Mouse (Mus musculus): ENCODE results near the gene Relch. TPM values are rescaled to one million over a fixed set of nuclear protein-coding genes. Genes with fewer than 3 reads are reported as not detected.

Gene Relch
- polyA plus RNA-seq, 2 experiments, result 22.9 to 24.3 TPM

- peak overlapping the region; percentile 8 for H3K4me2 ChIP-seq (replicated peaks; ENCODE audit: low read depth, low read length, severe bottlenecking)
- H3K27ac ChIP-seq (replicated peaks; ENCODE audit: low read depth, low read length), result no peak overlapping the region
- no peak overlapping the region for H3K9ac ChIP-seq (ENCODE audit: low read depth, low read length, severe bottlenecking)
- no peaks in the 10 kb centered on the region for H3K9me3 ChIP-seq (ENCODE audit: control insufficient read depth, low read length)
- 31% methylated on average over 12 of the region's 12 CpGs for WGBS
- ATAC-seq (ENCODE audit: low FRiP score, low read depth) (no peak), DNase-seq (ENCODE audit: low spot score) (no peak)
- peaks cover 14% of the 10 kb centered on the region; the same call in 1 of the 2 replicates for H3K4me1 ChIP-seq (ENCODE audit: control insufficient read depth, insufficient read depth, low read length)
- H3K4me3 ChIP-seq (replicated peaks; ENCODE audit: low read length), result peak overlapping the region; percentile 57
- no peaks in the 10 kb centered on the region for H3K36me3 ChIP-seq (ENCODE audit: control insufficient read depth, insufficient read depth, low read length)
- no peak for TF ChIP-seq POLR2A (IDR thresholded peaks at IDR 0.05; ENCODE audit: borderline replicate concordance, extremely low read depth, insufficient read depth, insufficient read length)
- peaks cover 26% of the 10 kb centered on the region for H3K27me3 ChIP-seq (ENCODE audit: control insufficient read depth, insufficient read depth, low read length)
Measured at GRCm38 (mm10) chr1:105781391-105782146, 117.9 kb downstream of the Relch start.

GRCm38 (mm10) chr1:105784257-105785016 is 120.8 kb downstream of the Relch start:
- H3K4me2 ChIP-seq (replicated peaks; ENCODE audit: low read depth, low read length, severe bottlenecking), result no peak overlapping the region
- no peak for TF ChIP-seq POLR2A (IDR thresholded peaks at IDR 0.05; ENCODE audit: borderline replicate concordance, extremely low read depth, insufficient read depth, insufficient read length)
- 33% methylated on average over 5 of the region's 5 CpGs for WGBS
- H3K4me3 ChIP-seq (replicated peaks; ENCODE audit: low read length), result no peak overlapping the region
- H3K9ac ChIP-seq (ENCODE audit: low read depth, low read length, severe bottlenecking), result no peak overlapping the region
- ATAC-seq (ENCODE audit: low FRiP score, low read depth), result no peak
- no peak for DNase-seq (ENCODE audit: low spot score)
- no peaks in the 10 kb centered on the region for H3K36me3 ChIP-seq (ENCODE audit: control insufficient read depth, insufficient read depth, low read length)
- H3K9me3 ChIP-seq (ENCODE audit: control insufficient read depth, low read length), result no peaks in the 10 kb centered on the region
- H3K4me1 ChIP-seq (ENCODE audit: control insufficient read depth, insufficient read depth, low read length), result peaks cover 14% of the 10 kb centered on the region; the same call in 1 of the 2 replicates
- no peak overlapping the region for H3K27ac ChIP-seq (replicated peaks; ENCODE audit: low read depth, low read length)
- H3K27me3 ChIP-seq (ENCODE audit: control insufficient read depth, insufficient read depth, low read length), result peaks cover 26% of the 10 kb centered on the region

- Histone ChIP-seq H3K4me3 (replicated peaks; ENCODE audit: low read length) (no peak overlapping the region), H3K27me3 (ENCODE audit: control insufficient read depth, insufficient read depth, low read length) (peaks cover 19% of the 10 kb centered on the region), H3K4me1 (ENCODE audit: control insufficient read depth, insufficient read depth, low read length) (peaks cover 13% of the 10 kb centered on the region; the same call in 1 of the 2 replicates), H3K9ac (ENCODE audit: low read depth, low read length, severe bottlenecking) (no peak overlapping the region), H3K27ac (replicated peaks; ENCODE audit: low read depth, low read length) (no peak overlapping the region), H3K36me3 (ENCODE audit: control insufficient read depth, insufficient read depth, low read length) (no peaks in the 10 kb centered on the region), H3K4me2 (replicated peaks; ENCODE audit: low read depth, low read length, severe bottlenecking) (no peak overlapping the region), H3K9me3 (ENCODE audit: control insufficient read depth, low read length) (no peaks in the 10 kb centered on the region)
- WGBS, result 53% methylated on average over 4 of the region's 4 CpGs
- ATAC-seq (ENCODE audit: low FRiP score, low read depth) (no peak), DNase-seq (ENCODE audit: low spot score) (no peak)
- no peak for TF ChIP-seq POLR2A (IDR thresholded peaks at IDR 0.05; ENCODE audit: borderline replicate concordance, extremely low read depth, insufficient read depth, insufficient read length)
Measured at GRCm38 (mm10) chr1:105785146-105785545, 121.5 kb downstream of the Relch start.

GRCm38 (mm10) chr1:105786731-105787357 is 123.2 kb downstream of the Relch start:
- ATAC-seq (ENCODE audit: low FRiP score, low read depth) (no peak), DNase-seq (ENCODE audit: low spot score) (no peak)
- H3K27ac ChIP-seq (replicated peaks; ENCODE audit: low read depth, low read length), result no peak overlapping the region

GRCm38 (mm10) chr1:105790103-105790502 is 126.4 kb downstream of the Relch start:
- no peaks in the 10 kb centered on the region for H3K9me3 ChIP-seq (ENCODE audit: control insufficient read depth, low read length)
- H3K4me2 ChIP-seq (replicated peaks; ENCODE audit: low read depth, low read length, severe bottlenecking), result no peak overlapping the region
- no peaks in the 10 kb centered on the region for H3K36me3 ChIP-seq (ENCODE audit: control insufficient read depth, insufficient read depth, low read length)
- H3K27ac ChIP-seq (replicated peaks; ENCODE audit: low read depth, low read length), result no peak overlapping the region
- DNase-seq (ENCODE audit: low spot score), result no peak
- no peak for ATAC-seq (ENCODE audit: low FRiP score, low read depth)
- 84% methylated on average over 3 of the region's 3 CpGs for WGBS
- H3K4me3 ChIP-seq (replicated peaks; ENCODE audit: low read length), result no peak overlapping the region
- no peak for TF ChIP-seq POLR2A (IDR thresholded peaks at IDR 0.05; ENCODE audit: borderline replicate concordance, extremely low read depth, insufficient read depth, insufficient read length)
- no peaks in the 10 kb centered on the region for H3K4me1 ChIP-seq (ENCODE audit: control insufficient read depth, insufficient read depth, low read length)
- H3K27me3 ChIP-seq (ENCODE audit: control insufficient read depth, insufficient read depth, low read length), result no peaks in the 10 kb centered on the region
- no peak overlapping the region for H3K9ac ChIP-seq (ENCODE audit: low read depth, low read length, severe bottlenecking)

More at GRCm38 (mm10) chr1:105786731-105787357, 123.2 kb downstream of the Relch start:
- WGBS, result 81% methylated on average over 6 of the region's 6 CpGs
- Histone ChIP-seq H3K4me2 (replicated peaks; ENCODE audit: low read depth, low read length, severe bottlenecking) (no peak overlapping the region), H3K9ac (ENCODE audit: low read depth, low read length, severe bottlenecking) (no peak overlapping the region), H3K36me3 (ENCODE audit: control insufficient read depth, insufficient read depth, low read length) (no peaks in the 10 kb centered on the region), H3K9me3 (ENCODE audit: control insufficient read depth, low read length) (no peaks in the 10 kb centered on the region), H3K27me3 (ENCODE audit: control insufficient read depth, insufficient read depth, low read length) (peaks cover 6% of the 10 kb centered on the region; the same call in 1 of the 2 replicates), H3K4me1 (ENCODE audit: control insufficient read depth, insufficient read depth, low read length) (peaks cover 4% of the 10 kb centered on the region; the same call in 1 of the 2 replicates), H3K4me3 (replicated peaks; ENCODE audit: low read length) (no peak overlapping the region)
- no peak for TF ChIP-seq POLR2A (IDR thresholded peaks at IDR 0.05; ENCODE audit: borderline replicate concordance, extremely low read depth, insufficient read depth, insufficient read length)

Measured in limb, embryonic 14.5 days (tissue).